Mouse (Mus musculus) testis, adult 2 months (tissue): ENCODE data around the gene Adrb1. TPM values are rescaled to one million over a fixed set of nuclear protein-coding genes. Genes with fewer than 3 reads are reported as not detected.

Experiments used
- H3K27ac ChIP-seq: fragments of 200-500 bp; 2 replicates; pipeline ENCODE4 v1.5.1; 2012; ENCODE audit warnings: low read depth, low read length; ENCODE audit not compliant: control insufficient read depth, insufficient read depth
- H3K27me3 ChIP-seq: fragments of 200-500 bp; 2 replicates; pipeline ENCODE4 v1.6.1; 2012; ENCODE audit warnings: mild to moderate bottlenecking, low read length, moderate library complexity; ENCODE audit not compliant: control insufficient read depth, insufficient read depth
- H3K36me3 ChIP-seq: fragments of 200-500 bp; 2 replicates; pipeline ENCODE4 v1.6.1; 2012; ENCODE audit warnings: mild to moderate bottlenecking, low read length; ENCODE audit not compliant: control insufficient read depth, insufficient read depth
- H3K4me1 ChIP-seq: fragments of 200-500 bp; 2 replicates; pipeline ENCODE4 v1.6.1; 2012; ENCODE audit warnings: low read length; ENCODE audit not compliant: control insufficient read depth, insufficient read depth
- H3K4me3 ChIP-seq: fragments of 200-500 bp; 2 replicates; pipeline ENCODE4 v1.5.1; 2012; ENCODE audit warnings: low read depth, mild to moderate bottlenecking, low read length, moderate library complexity, mixed read lengths; ENCODE audit not compliant: control insufficient read depth
- CTCF ChIP-seq: fragments of 200-500 bp; IDR thresholded peaks from 2 replicates; pipeline ENCODE4 v1.5.1; 2012; ENCODE audit warnings: low read depth, mild to moderate bottlenecking, inconsistent platforms, low read length, moderate library complexity; ENCODE audit not compliant: control insufficient read depth, insufficient read depth, insufficient replicate concordance
- POLR2A ChIP-seq: fragments of 200-500 bp; IDR thresholded peaks from 2 replicates; pipeline ENCODE4 v1.6.1; 2012; ENCODE audit warnings: low read depth, mild to moderate bottlenecking, inconsistent platforms, low read length, moderate library complexity; ENCODE audit not compliant: control insufficient read depth
- polyA plus RNA-seq: library from polyadenylated mRNA; depleted of rRNA; stranded (reverse); fragments of >200 nt; gene quantifications from 2 replicates; pipeline ENCODE4 v1.2.3, GENCODE M21; 2012

Adrb1 gene
- polyA plus RNA-seq, 1 experiment, result 1.4 TPM

DNA sequence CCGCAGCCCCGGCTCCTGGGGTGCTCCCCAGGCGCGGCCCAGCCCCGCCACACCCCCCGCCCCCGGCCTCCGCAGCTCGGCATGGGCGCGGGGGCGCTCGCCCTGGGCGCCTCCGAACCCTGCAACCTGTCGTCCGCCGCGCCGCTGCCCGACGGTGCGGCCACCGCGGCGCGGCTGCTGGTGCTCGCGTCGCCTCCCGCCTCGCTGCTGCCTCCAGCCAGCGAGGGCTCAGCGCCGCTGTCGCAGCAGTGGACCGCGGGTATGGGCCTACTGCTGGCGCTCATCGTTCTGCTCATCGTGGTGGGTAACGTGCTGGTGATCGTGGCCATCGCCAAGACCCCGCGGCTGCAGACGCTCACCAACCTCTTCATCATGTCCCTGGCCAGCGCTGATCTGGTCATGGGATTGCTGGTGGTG, 300 bp downstream of the Adrb1 start:
- H3K27me3 ChIP-seq, result no peaks in the 10 kb centered on the region; the same call in 1 of the 2 replicates
- peaks cover 26% of the 10 kb centered on the region for H3K4me1 ChIP-seq
- peak overlapping the region; percentile 88 for H3K4me3 ChIP-seq
- no peaks in the 10 kb centered on the region for H3K36me3 ChIP-seq
- no peak for TF ChIP-seq CTCF
- TF ChIP-seq POLR2A, result no peak
- H3K27ac ChIP-seq, result no peak overlapping the region

DNA sequence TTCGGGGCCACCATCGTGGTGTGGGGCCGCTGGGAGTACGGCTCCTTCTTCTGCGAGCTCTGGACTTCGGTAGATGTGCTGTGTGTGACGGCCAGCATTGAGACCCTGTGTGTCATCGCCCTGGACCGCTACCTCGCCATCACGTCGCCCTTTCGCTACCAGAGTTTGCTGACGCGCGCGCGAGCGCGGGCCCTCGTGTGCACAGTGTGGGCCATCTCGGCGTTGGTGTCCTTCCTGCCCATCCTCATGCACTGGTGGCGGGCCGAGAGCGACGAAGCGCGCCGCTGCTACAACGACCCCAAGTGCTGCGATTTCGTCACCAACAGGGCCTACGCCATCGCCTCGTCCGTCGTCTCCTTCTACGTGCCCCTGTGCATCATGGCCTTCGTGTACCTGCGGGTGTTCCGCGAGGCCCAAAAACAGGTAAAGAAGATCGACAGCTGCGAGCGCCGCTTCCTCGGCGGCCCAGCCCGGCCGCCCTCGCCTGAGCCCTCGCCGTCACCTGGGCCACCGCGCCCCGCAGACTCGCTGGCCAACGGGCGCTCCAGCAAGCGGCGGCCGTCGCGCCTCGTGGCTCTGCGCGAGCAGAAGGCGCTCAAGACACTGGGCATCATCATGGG, 822 bp downstream of the Adrb1 start:
- peak overlapping the region; percentile 88 for H3K4me3 ChIP-seq
- no peaks in the 10 kb centered on the region for H3K36me3 ChIP-seq
- H3K27ac ChIP-seq, result no peak overlapping the region
- peaks cover 26% of the 10 kb centered on the region for H3K4me1 ChIP-seq
- no peaks in the 10 kb centered on the region; the same call in 1 of the 2 replicates for H3K27me3 ChIP-seq
- no peak for TF ChIP-seq CTCF
- no peak for TF ChIP-seq POLR2A

DNA sequence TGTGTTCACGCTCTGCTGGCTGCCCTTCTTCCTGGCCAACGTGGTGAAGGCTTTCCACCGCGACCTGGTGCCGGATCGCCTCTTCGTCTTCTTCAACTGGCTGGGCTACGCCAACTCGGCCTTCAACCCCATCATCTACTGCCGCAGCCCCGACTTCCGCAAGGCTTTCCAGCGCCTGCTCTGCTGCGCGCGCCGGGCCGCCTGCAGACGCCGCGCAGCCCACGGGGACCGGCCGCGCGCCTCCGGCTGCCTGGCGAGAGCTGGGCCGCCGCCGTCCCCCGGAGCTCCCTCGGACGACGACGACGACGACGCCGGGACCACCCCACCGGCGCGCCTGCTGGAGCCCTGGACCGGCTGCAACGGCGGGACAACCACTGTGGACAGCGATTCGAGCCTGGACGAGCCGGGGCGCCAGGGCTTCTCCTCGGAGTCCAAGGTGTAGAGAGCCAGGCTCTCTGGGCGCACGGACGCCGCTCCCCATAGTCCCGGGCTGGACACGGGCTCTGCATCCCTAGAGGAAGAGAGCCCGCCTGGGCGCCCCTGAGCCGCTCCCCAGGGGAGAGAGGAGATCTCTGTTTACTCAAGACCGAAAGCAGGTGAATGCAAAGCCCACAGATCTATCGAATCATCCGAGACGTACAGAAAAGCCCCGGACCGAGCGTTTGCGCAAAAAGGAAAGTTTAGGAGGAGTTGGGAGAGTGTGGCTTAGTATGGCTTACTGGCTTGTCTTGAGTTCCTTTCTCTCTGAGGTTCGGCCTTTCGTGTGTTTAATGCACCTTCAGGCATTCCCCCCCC, 1.5 kb downstream of the Adrb1 start:
- peak overlapping the region; percentile 88 for H3K4me3 ChIP-seq
- H3K27me3 ChIP-seq, result no peaks in the 10 kb centered on the region; the same call in 1 of the 2 replicates
- H3K36me3 ChIP-seq, result no peaks in the 10 kb centered on the region
- H3K4me1 ChIP-seq, result peaks cover 26% of the 10 kb centered on the region
- no peak overlapping the region for H3K27ac ChIP-seq
- TF ChIP-seq POLR2A (no peak), CTCF (no peak)

DNA sequence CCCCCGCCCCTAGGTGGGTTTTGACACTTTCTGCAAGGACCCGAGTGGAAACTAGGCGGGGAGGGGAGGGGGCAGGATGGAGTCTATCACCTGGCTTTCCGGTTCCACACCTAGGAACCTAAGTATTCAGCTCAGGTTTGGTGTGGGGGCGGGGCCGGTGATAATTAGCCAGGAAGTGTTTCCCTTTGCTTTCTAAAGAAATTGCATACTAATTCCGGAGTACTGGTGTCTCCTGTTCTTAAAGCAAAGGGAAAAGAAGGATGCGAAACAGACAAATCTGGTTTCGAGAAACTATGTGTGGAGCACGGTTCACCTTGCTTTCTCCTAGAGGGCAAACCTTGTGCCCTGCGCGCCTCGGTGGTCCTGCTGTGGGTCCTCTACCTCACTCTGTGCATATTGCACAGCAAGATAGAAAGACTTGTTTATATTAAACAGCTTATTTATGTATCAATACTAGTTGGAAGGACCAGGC, 2.2 kb downstream of the Adrb1 start:
- TF ChIP-seq CTCF (no peak), POLR2A (no peak)
- H3K27me3 ChIP-seq, result no peaks in the 10 kb centered on the region; the same call in 1 of the 2 replicates
- H3K36me3 ChIP-seq, result no peaks in the 10 kb centered on the region
- peaks cover 26% of the 10 kb centered on the region for H3K4me1 ChIP-seq
- no peak overlapping the region for H3K27ac ChIP-seq
- H3K4me3 ChIP-seq, result peak overlapping the region; percentile 88

DNA sequence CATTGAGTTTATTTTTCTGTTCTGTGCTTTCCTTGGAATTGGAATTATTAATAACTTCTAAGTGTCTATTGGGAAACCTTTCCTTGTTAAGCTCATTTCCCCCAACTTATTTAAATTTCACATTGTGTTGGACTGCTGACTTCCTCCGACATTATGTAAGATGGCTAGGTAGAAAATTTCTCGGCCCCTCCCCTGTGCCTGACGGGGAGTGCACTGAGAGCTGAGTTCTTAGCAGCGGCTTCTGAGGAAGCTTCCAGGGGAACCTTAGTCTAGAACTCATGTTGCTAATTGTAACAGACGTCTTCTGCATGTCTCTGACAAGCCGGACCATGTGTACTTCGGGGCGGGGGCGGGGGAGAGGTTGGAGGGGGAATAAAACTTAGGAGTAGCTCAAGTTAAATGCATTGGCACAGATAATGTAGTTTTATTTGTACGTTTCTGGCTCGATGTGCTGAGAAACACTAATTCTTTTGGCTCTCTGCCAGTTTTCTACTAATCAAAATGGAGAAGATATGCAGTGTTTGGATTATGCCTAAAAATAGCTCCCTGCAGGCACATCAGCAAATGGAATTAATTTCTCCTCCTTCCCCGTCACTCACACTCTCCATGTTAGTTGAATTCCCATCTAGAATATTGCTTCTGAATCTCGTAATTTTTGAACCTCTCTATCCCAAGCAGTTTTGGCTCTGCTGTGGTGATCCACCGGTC, 5.3 kb downstream of the Adrb1 start:
- H3K4me3 ChIP-seq, result no peak overlapping the region
- no peak overlapping the region for H3K27ac ChIP-seq
- H3K4me1 ChIP-seq, result peaks cover 17% of the 10 kb centered on the region
- no peaks in the 10 kb centered on the region; the same call in 1 of the 2 replicates for H3K27me3 ChIP-seq
- TF ChIP-seq POLR2A (no peak), CTCF (no peak)
- no peaks in the 10 kb centered on the region for H3K36me3 ChIP-seq

DNA sequence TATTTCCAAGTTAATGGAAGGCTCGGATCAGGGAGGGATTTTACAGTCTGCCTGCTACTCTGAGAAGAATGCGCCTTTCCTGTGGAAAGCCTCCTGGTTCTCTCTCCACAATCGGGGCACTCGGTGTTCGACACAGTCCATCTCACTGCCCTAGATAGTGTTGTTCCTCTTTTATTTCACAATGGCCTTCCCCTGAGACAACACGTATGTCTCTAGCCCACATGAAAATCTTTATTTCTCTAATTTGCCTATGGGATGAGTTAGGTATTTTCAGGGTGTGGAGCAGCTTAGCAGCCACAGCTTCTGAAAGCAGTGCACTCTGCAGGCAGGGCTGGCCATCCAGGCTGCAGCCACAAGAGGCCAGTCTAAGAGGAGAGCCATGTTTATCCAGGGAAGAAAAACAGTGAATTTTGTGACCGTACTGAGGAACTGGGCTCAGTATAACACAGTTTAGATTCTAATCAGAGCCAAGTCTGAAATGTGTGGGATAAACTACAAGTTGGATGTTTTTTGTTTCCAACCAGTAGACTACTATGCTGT, 12.1 kb downstream of the Adrb1 start:
- no peaks in the 10 kb centered on the region for H3K27me3 ChIP-seq
- no peaks in the 10 kb centered on the region for H3K4me1 ChIP-seq
- H3K4me3 ChIP-seq, result no peak overlapping the region
- TF ChIP-seq CTCF (no peak), POLR2A (no peak)
- no peaks in the 10 kb centered on the region for H3K36me3 ChIP-seq
- no peak overlapping the region for H3K27ac ChIP-seq

DNA sequence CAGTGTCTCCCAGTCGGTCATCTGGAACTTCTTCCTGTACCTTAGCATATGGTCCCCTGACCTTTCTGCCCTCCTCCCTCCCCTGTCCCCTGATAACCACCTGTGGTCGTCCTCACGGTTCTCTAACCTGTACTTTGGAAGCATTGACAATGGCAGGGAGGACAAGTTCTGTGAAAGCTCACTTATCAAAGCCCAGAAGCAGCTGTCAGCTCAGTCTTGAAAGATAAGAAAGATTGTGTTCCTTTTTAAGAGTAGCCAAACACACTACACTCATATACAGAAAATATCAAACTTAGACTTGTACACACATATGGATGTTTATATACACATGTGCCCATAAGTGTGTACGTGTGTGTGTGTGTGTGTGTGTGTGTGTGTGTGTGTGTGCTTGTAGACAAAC, 13.7 kb downstream of the Adrb1 start:
- no peak overlapping the region for H3K4me3 ChIP-seq
- H3K27ac ChIP-seq, result no peak overlapping the region
- no peaks in the 10 kb centered on the region for H3K4me1 ChIP-seq
- H3K27me3 ChIP-seq, result no peaks in the 10 kb centered on the region
- no peaks in the 10 kb centered on the region for H3K36me3 ChIP-seq
- no peak for TF ChIP-seq CTCF
- no peak for TF ChIP-seq POLR2A

DNA sequence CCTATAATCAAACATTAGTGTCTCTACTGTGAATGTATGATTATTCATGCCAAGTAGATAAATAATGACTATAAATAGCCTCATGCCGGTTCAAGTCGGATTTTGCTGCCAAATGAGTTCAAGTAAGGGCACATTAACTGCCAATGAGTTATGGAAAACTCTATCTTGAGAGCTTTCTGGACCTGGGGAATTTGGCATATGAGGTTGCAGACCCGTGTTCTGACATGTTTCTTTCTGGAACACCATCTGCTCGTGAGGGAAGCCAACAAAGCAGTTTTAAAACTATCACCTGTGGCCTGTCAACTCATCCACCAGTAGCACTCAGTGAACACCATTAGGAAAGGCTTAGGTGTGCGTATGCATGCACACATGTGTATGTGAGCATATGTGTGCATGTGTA, 14.3 kb downstream of the Adrb1 start:
- Histone ChIP-seq H3K36me3 (no peaks in the 10 kb centered on the region), H3K27me3 (no peaks in the 10 kb centered on the region), H3K4me3 (no peak overlapping the region), H3K4me1 (peaks cover 2% of the 10 kb centered on the region), H3K27ac (no peak overlapping the region)
- TF ChIP-seq CTCF, result no peak
- TF ChIP-seq POLR2A, result no peak
